Mouse (Mus musculus): ENCODE measurements at regions not wholly inside any gene's neighbourhood (a gene's known extent, or its start where the extent isn't known, plus 50 kb on each side); places are given as distances from the start of the nearest gene placed in this dataset.

- no peak for DNase-seq (ENCODE audit: low read depth)
Measured at GRCm38 (mm10) chr6:104038853-104039252, 453.7 kb upstream of the Cntn6 start.

GRCm38 (mm10) chr6:104040450-104040849, 452.1 kb upstream of the Cntn6 start:
- DNase-seq (ENCODE audit: low read depth), result no peak

GRCm38 (mm10) chr6:104055996-104056395, 436.6 kb upstream of the Cntn6 start:
- DNase-seq (ENCODE audit: low read depth), result no peak

GRCm38 (mm10) chr6:104061692-104062263, 430.8 kb upstream of the Cntn6 start:
- DNase-seq (ENCODE audit: low read depth), result no peak

- no peak for DNase-seq (ENCODE audit: low read depth)
Measured at GRCm38 (mm10) chr6:104080581-104080980, 412.0 kb upstream of the Cntn6 start.

GRCm38 (mm10) chr6:104082242-104082641, 410.3 kb upstream of the Cntn6 start:
- DNase-seq (ENCODE audit: low read depth), result no peak

- DNase-seq (ENCODE audit: low read depth), result no peak
Measured at GRCm38 (mm10) chr6:104108386-104108785, 384.2 kb upstream of the Cntn6 start.
